In the genomic region with DNA sequence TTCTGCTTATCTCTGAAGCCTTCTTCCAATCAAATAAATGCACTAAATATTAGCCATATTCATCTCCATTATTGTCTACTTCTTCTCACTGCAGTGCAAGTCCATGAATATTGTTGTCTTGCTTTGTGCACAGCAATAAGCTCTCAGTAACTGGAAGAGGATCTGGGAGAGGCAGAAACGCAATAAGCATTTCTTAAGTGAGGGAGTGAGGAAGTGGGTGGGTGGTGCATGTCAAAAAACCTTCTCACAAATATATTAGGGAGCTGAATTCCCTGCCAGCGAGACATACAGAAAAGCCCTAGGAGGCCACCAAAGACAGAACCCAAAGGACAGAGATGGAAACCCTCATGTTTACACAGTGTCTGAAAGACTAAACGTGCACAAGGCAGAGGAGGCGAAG, we compare ENCODE assay signal across 24 mouse cellular contexts.
"Had no signal": no experiment of that assay in that cellular context is flagged by ENCODE, and none has a peak within 500 bp of the region (broad histone marks: within the 10 kb centered on the region; RNA-seq: fewer than 3 reads in every experiment).

No protein-coding gene starts in this region.

- H3K27ac ChIP-seq: gastrocnemius, adult 2 months; heart, embryonic 10.5 days; hindbrain, embryonic 10.5 days; hindbrain, embryonic 12.5 days; hindbrain, embryonic 14.5 days; intestine, embryonic 15.5 days; layer of hippocampus, adult 2 months; limb, embryonic 10.5 days; limb, embryonic 12.5 days; liver, embryonic 13.5 days had no signal

- DNase-seq: gastrocnemius, adult 2 months; gastrocnemius, postnatal 10 days; gastrocnemius, postnatal 25 days; heart, adult 18-20 months; heart, postnatal 10 days; heart, postnatal 4 days; kidney, adult 18-20 months; kidney, postnatal 10 days; kidney, postnatal 25 days; kidney, postnatal 4 days; liver; liver, embryonic 13.5 days had no signal

- ATAC-seq: hindbrain, embryonic 16.5 days; inflammation-experienced regulatory T-cells, adult 6 months; intestine, embryonic 15.5 days; intestine, postnatal 0 days had no signal

- H3K4me3 ChIP-seq: gastrocnemius, adult 2 months; heart, embryonic 10.5 days; heart, embryonic 12.5 days; hindbrain, embryonic 10.5 days; hindbrain, embryonic 12.5 days; intestine, embryonic 15.5 days; layer of hippocampus, adult 2 months; limb, embryonic 10.5 days; limb, embryonic 12.5 days; liver, embryonic 13.5 days had no signal
